Mouse (Mus musculus) lung, postnatal 0 days (tissue): Measurements from ENCODE around the gene Oxld1.

Experiments
- CTCF ChIP-seq: IDR thresholded peaks from 2 replicates; pipeline ENCODE4 v1.5.1; 2016; ENCODE audit warnings: antibody characterized with exemption, mild to moderate bottlenecking
- EP300 ChIP-seq: IDR thresholded peaks from 2 replicates; pipeline ENCODE4 v1.6.1; 2016; ENCODE audit warnings: antibody characterized with exemption, mild to moderate bottlenecking, control low read depth

DNA sequence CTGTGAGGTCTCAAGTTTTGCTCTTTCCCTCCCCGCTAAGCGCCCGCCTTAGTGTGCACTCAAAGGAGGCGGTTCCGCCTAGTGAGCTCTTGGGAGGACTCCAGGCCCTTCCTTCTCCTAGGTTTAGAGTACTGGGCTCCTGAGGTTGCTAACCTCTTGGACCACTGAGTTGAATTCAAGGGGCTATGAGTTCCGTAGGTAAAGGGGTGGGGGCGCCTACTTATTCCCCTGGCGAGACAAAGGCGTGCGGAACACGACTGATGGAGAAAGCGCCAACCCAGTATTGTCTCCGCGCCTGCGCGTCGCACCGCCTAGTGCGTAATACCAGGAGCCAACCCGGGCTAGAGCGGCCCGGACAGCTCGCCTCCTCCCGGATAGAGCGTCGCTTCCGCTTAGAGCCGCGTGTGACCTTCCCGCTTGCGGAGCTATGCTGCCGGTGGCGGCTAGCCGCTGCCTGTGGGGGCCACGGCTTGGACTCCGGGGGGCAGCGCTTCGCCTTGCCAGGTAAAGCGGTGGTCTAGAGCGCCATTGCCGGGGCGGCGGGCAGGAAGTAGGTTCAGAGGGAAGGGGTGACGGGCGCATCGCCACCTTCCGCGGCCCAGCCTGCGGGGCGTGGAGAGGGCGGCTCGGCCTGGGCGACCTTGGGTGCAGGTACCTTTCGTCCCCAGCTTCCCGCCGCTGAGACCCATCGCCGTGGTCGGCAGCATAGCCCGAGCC, 26.6 kb upstream of the Oxld1 start, which contains the start of gene Mrpl12:
- TF ChIP-seq CTCF (peak; percentile 16), EP300 (no peak)
